11 mouse cellular contexts compared by ENCODE assay signal in genomic region chr13:59726139-59726867, GRCm38 (mm10). TPM values are rescaled to one million over a fixed set of nuclear protein-coding genes. Genes with fewer than 3 reads are reported as not detected.
A peak's percentile ranks its signal among the peaks of the same experiment; 100 is the strongest.
DNase-seq lines count a peak whose midpoint lies in the region; ATAC-seq and TF ChIP-seq lines count a peak whose summit lies in the region.
"Had no signal": no experiment of that assay in that cellular context is flagged by ENCODE, and none has a peak within 500 bp of the region (broad histone marks: within the 10 kb centered on the region; RNA-seq: fewer than 3 reads in every experiment).

No protein-coding gene starts in this region.

- H3K4me1 ChIP-seq in heart, embryonic 10.5 days: peaks cover 23% of the 10 kb centered on the region
- H3K4me1 ChIP-seq in ES-E14 (ENCODE audit: control insufficient read depth in 2 of 2, insufficient read depth in 2 of 2, low read length in 2 of 2, poor library complexity in 1 of 2): peaks cover 7 to 16% of the 10 kb centered on the region in 2 experiments; a peak in 2 of 4 replicates
- H3K4me1 ChIP-seq in hindbrain, embryonic 13.5 days (replicated peaks): peaks cover 11% of the 10 kb centered on the region
- H3K4me1 ChIP-seq in midbrain, embryonic 11.5 days (ENCODE audit: control insufficient read depth, insufficient read depth, low read length): 0 out of 2 replicates have a peak, but pooled peaks cover 2% of the 10 kb centered on the region

- H3K36me3 ChIP-seq in heart, embryonic 10.5 days: no peaks in the 10 kb centered on the region
- H3K36me3 ChIP-seq in ES-E14 (ENCODE audit: control insufficient read depth, insufficient read depth, low read length, poor library complexity, severe bottlenecking): no peaks in the 10 kb centered on the region
- no peaks in the 10 kb centered on the region for H3K36me3 ChIP-seq in hindbrain, embryonic 13.5 days
- H3K36me3 ChIP-seq in midbrain, embryonic 11.5 days (ENCODE audit: control insufficient read depth, insufficient read depth, low read length): no peaks in the 10 kb centered on the region

- WGBS in heart, embryonic 10.5 days: 23% methylated on average over 29 of the region's 29 CpGs
- WGBS in hindbrain, embryonic 13.5 days: 32% methylated on average over 29 of the region's 29 CpGs
- 34% methylated on average over 29 of the region's 29 CpGs for WGBS in midbrain, embryonic 11.5 days

- DNase-seq in heart, embryonic 10.5 days (ENCODE audit: low spot score): no peak
- no peak for DNase-seq in heart, adult 9 months (ENCODE audit: low spot score in 2 of 2)
- DNase-seq in ES-E14 (ENCODE audit: low read depth, low spot score): no peak
- DNase-seq in midbrain, embryonic 11.5 days (ENCODE audit: low spot score, missing footprints): peak; percentile 84
- DNase-seq in cerebellum, postnatal 4 days (ENCODE audit: low spot score in 2 of 2): no peak
- DNase-seq in right cerebral cortex, adult 2 months (ENCODE audit: low spot score in 2 of 2): no peak
- DNase-seq in thymus, postnatal 36 days: no peak
- DNase-seq: right cerebral cortex, adult 18-20 months had no signal

- peaks cover 48% of the 10 kb centered on the region for H3K27me3 ChIP-seq in heart, embryonic 10.5 days (ENCODE audit: insufficient read depth, poor library complexity, severe bottlenecking)
- H3K27me3 ChIP-seq in hindbrain, embryonic 13.5 days: 0 out of 2 replicates have a peak, but pooled peaks cover 7% of the 10 kb centered on the region
- no peaks in the 10 kb centered on the region for H3K27me3 ChIP-seq in midbrain, embryonic 11.5 days (ENCODE audit: control insufficient read depth, insufficient read depth, low read length)

- no peaks in the 10 kb centered on the region for H3K9me3 ChIP-seq in heart, embryonic 10.5 days
- H3K9me3 ChIP-seq in ES-E14 (ENCODE audit: control insufficient read depth, insufficient read depth, low read depth, low read length): no peaks in the 10 kb centered on the region
- H3K9me3 ChIP-seq in hindbrain, embryonic 13.5 days: no peaks in the 10 kb centered on the region
- no peaks in the 10 kb centered on the region for H3K9me3 ChIP-seq in midbrain, embryonic 11.5 days (ENCODE audit: control insufficient read depth, low read length)

- H3K27ac ChIP-seq in heart, embryonic 10.5 days: peak overlapping the region; percentile 60; the same call in 1 of the 2 replicates
- H3K27ac ChIP-seq in ES-E14 (ENCODE audit: insufficient read depth, low read depth, low read length, poor library complexity, severe bottlenecking): no peak overlapping the region
- H3K27ac ChIP-seq in hindbrain, embryonic 13.5 days: no peak overlapping the region
- H3K27ac ChIP-seq in midbrain, embryonic 11.5 days (ENCODE audit: low read depth, low read length): no peak overlapping the region

- no peak for ATAC-seq in hindbrain, embryonic 13.5 days (ENCODE audit: low FRiP score)
- ATAC-seq in midbrain, embryonic 11.5 days (ENCODE audit: low FRiP score): no peak

- in situ Hi-C loops in ES-E14 (cut with MboI; ENCODE audit: low sequenced_read_pairs in 2 of 2, unreplicated experiment in 2 of 2): no loop called here

- peak overlapping the region; percentile 45 for H3K4me2 ChIP-seq in hindbrain, embryonic 13.5 days
- peak overlapping the region; percentile 1; the same call in 1 of the 2 replicates for H3K4me2 ChIP-seq in midbrain, embryonic 11.5 days

- peak overlapping the region; percentile 66; the same call in 1 of the 2 replicates for H3K9ac ChIP-seq in ES-E14 (ENCODE audit: insufficient read depth, low read depth, low read length, poor library complexity, severe bottlenecking)
- H3K9ac ChIP-seq in hindbrain, embryonic 13.5 days: peak overlapping the region; percentile 6; the same call in 1 of the 2 replicates
- peak overlapping the region; percentile 33; the same call in 1 of the 2 replicates for H3K9ac ChIP-seq in midbrain, embryonic 11.5 days (ENCODE audit: low read length)

- peak overlapping the region; percentile 46 for H3K4me3 ChIP-seq in heart, embryonic 10.5 days
- peak overlapping the region; percentile 30 to 53 for H3K4me3 ChIP-seq in ES-E14 (ENCODE audit: insufficient read depth in 1 of 2, low read depth in 1 of 2, low read length in 2 of 2, poor library complexity in 1 of 2, severe bottlenecking in 1 of 2)
- H3K4me3 ChIP-seq in hindbrain, embryonic 13.5 days: no peak overlapping the region
- no peak overlapping the region for H3K4me3 ChIP-seq in midbrain, embryonic 11.5 days (ENCODE audit: low read depth, low read length)

TF ChIP-seq in ES-E14, 5 proteins besides CTCF, POLR2A, EP300 and RAD21:
- TF ChIP-seq CHD2 (IDR thresholded peaks at IDR 0.05; ENCODE audit: low read depth, low read length) (no peak), ZNF384 (IDR thresholded peaks at IDR 0.05; ENCODE audit: low read depth, low read length) (no peak), HCFC1 (IDR thresholded peaks at IDR 0.05; ENCODE audit: borderline replicate concordance, insufficient read depth, low read length) (no peak), ZC3H11A (IDR thresholded peaks at IDR 0.05; ENCODE audit: borderline replicate concordance, low read depth, low read length) (no peak), MAFK (IDR thresholded peaks at IDR 0.05; ENCODE audit: insufficient read depth, low read depth, low read length) (no peak)

RNA-seq across cellular contexts. Expression of gene Spata31d1d, which starts 5.2 kb away (rescaled TPM):
- polyA plus RNA-seq in heart, embryonic 10.5 days (2016; fragmentation: Nextera tagmentation; extraction: Ambion mirVana): not detected in 2 replicates
- 0.18 and 0.48 TPM in 2 replicates for total RNA-seq in ES-E14 (2012; rRNA removed)
- polyA plus RNA-seq in hindbrain, embryonic 13.5 days (2015; fragmentation: Nextera tagmentation; extraction: Ambion mirVana): not detected in 2 replicates
- not detected in 2 replicates for polyA plus RNA-seq in midbrain, embryonic 11.5 days (2014; fragmentation: Nextera tagmentation; extraction: Ambion mirVana)
- total RNA-seq: liver, adult 2 months had no signal
- polyA plus RNA-seq: C2C12; liver, adult 2 months had no signal

RNA-seq across cellular contexts. Expression of gene Spata31d1b, which starts 14.2 kb away (rescaled TPM):
- not detected in 2 replicates for polyA plus RNA-seq in heart, embryonic 10.5 days (2016; fragmentation: Nextera tagmentation; extraction: Ambion mirVana)
- 1.3 and 2.8 TPM in 2 replicates for total RNA-seq in ES-E14 (2012; rRNA removed)
- polyA plus RNA-seq in hindbrain, embryonic 13.5 days (2015; fragmentation: Nextera tagmentation; extraction: Ambion mirVana): not detected in 2 replicates
- 0.05 TPM in 1 of 2 replicates, not detected in the other for polyA plus RNA-seq in midbrain, embryonic 11.5 days (2014; fragmentation: Nextera tagmentation; extraction: Ambion mirVana)
- total RNA-seq: liver, adult 2 months had no signal
- polyA plus RNA-seq: C2C12; liver, adult 2 months had no signal

RNA-seq across cellular contexts. Expression of gene Spata31d1a, which starts 16.2 kb away (rescaled TPM):
- polyA plus RNA-seq in heart, embryonic 10.5 days (2016; fragmentation: Nextera tagmentation; extraction: Ambion mirVana): 0.02 and 0.05 TPM in 2 replicates
- total RNA-seq in ES-E14 (2012; rRNA removed): 2.2 and 3.4 TPM in 2 replicates
- polyA plus RNA-seq in hindbrain, embryonic 13.5 days (2015; fragmentation: Nextera tagmentation; extraction: Ambion mirVana): 0.04 TPM in 1 of 2 replicates, not detected in the other
- polyA plus RNA-seq in midbrain, embryonic 11.5 days (2014; fragmentation: Nextera tagmentation; extraction: Ambion mirVana): not detected in 2 replicates
- total RNA-seq: liver, adult 2 months had no signal
- polyA plus RNA-seq: C2C12; liver, adult 2 months had no signal

RNA-seq across cellular contexts. Expression of gene 1700014D04Rik, which starts 20.2 kb away (rescaled TPM):
- 0.23 TPM in 1 of 2 replicates, not detected in the other for polyA plus RNA-seq in heart, embryonic 10.5 days (2016; fragmentation: Nextera tagmentation; extraction: Ambion mirVana)
- total RNA-seq in ES-E14 (2012; rRNA removed): 0.18 and 0.26 TPM in 2 replicates
- polyA plus RNA-seq in hindbrain, embryonic 13.5 days (2015; fragmentation: Nextera tagmentation; extraction: Ambion mirVana): 0.22 TPM in 1 of 2 replicates, not detected in the other
- 0.19 and 0.34 TPM in 2 replicates for polyA plus RNA-seq in midbrain, embryonic 11.5 days (2014; fragmentation: Nextera tagmentation; extraction: Ambion mirVana)
- total RNA-seq: liver, adult 2 months had no signal
- polyA plus RNA-seq: liver, adult 2 months had no signal

RNA-seq across cellular contexts. Expression of gene 4921517D22Rik, which starts 32.4 kb away (rescaled TPM):
- polyA plus RNA-seq in heart, embryonic 10.5 days (2016; fragmentation: Nextera tagmentation; extraction: Ambion mirVana): not detected in 2 replicates
- total RNA-seq in ES-E14 (2012; rRNA removed): not detected in 2 replicates
- not detected in 2 replicates for polyA plus RNA-seq in hindbrain, embryonic 13.5 days (2015; fragmentation: Nextera tagmentation; extraction: Ambion mirVana)
- polyA plus RNA-seq in midbrain, embryonic 11.5 days (2014; fragmentation: Nextera tagmentation; extraction: Ambion mirVana): not detected in 2 replicates
- total RNA-seq: liver, adult 2 months had no signal
- polyA plus RNA-seq: C2C12; liver, adult 2 months had no signal

Comparison
In these comparisons a context has a peak if more than half of its experiments do, and no peak if none do; other contexts are left out.
1. H3K4me3 ChIP-seq: peak in heart, embryonic 10.5 days (single experiment) and ES-E14 (2 of 2); none in hindbrain, embryonic 13.5 days (single experiment) and midbrain, embryonic 11.5 days (single experiment).
2. H3K9ac ChIP-seq: peak in every context shown above with its lines; median percentile 66 in ES-E14; 33 in midbrain, embryonic 11.5 days; 6 in hindbrain, embryonic 13.5 days.